Mouse (Mus musculus) gastrocnemius, postnatal 4 days (tissue): ENCODE data around the gene 4930438A08Rik. TPM values are rescaled to one million over a fixed set of nuclear protein-coding genes. Genes with fewer than 3 reads are reported as not detected.
A peak's percentile ranks its signal among the peaks of the same experiment; 100 is the strongest.
"Not testable (repeated sequence)": the region's sequence is repeated elsewhere in the genome, so short reads cannot be mapped to it uniquely, and the experiment has no call there.

Experiments used
- DNase-seq, 2 experiments: peaks; one replicate each; pipeline ENCODE4 v3.0.0; 2021 to 2022; ENCODE audit warnings: low spot score in 2 of 2, mixed read lengths in 2 of 2
- total RNA-seq, 2 experiments: library from RNA; stranded (reverse); gene quantifications; 2 replicates each; pipeline ENCODE4 v1.2.3; 2021

4930438A08Rik gene
- total RNA-seq, 2 experiments from 2014 or later: not detected

- DNase-seq: no peak
These were observed 1.2 kb downstream of the 4930438A08Rik start for GRCm38 (mm10) chr11:58275756-58276155.

GRCm38 (mm10) chr11:58281970-58282496 is 7.4 kb downstream of the 4930438A08Rik start:
- DNase-seq: no peak

GRCm38 (mm10) chr11:58282518-58282917 is 7.9 kb downstream of the 4930438A08Rik start:
- no peak for DNase-seq

DNA sequence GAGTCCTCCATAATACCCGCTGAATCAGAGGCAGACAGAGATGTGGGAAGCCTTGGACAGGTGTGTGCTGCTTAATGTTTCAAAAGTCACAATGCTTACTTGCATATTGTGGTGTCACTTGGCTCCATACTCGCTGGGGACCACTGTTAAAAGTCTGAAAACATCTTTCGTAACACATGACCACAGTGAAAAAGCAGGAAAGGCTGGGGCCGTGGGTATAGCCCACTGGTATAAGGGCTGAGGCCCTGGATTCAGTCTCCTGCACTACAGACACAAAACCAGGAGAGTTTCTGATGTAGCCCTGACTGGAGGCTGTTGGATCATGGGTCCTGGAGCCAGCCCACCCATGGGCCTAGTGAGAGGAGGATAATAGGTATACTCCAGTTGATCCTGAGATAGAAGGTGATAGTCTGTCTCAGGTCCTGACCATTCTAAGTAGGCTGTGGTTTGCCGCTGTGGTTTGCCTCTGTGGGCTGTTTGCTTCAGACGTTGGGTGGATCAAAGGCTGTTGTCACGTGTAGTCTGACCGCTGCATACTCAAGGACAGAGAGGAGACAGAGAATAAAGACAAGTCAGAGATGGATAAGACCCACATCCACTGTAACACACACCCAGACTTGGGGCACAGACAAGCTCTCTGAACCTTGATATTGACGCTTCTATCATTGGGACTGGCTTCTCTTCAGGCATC is 15.5 kb downstream of the 4930438A08Rik start:
- no peak for DNase-seq

DNA sequence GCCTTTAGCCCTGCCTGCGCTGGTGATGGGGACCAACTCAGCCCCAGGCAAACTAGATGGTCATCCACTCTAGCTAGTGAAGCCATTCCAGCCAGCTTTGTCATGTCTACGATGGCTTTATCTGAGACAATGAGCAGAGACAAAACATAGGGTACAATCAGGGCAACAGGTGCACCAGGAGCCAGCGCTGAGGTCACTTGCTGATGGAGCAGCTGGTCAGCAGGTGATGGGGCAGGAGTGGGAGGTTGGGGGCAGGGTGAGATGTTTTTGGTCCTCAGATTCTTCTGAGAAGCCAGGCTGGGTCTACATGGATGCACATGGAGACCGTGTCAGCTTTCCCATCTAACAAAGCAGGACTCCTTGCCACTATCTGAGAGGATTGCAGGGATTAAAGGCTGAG is 16.2 kb downstream of the 4930438A08Rik start:
- DNase-seq: no peak

DNA sequence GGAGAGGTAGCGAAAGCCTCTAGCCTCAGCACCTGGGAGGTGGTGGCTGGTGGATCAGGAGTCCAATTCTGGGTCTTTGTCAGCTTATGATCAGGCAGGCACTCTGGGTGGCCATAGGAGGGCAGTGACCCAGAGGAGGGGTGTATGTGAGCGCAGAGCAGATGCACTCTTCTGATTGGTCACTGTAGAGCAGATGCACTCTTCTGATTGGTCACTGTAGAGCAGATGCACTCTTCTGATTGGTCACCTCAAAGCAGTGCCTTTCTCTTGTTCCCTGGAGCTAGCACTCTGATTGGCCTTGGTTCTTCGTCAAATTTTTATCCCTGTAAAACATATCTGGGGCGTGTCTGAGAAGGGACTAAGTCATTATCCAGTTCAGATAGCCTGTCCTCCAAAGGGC is 18.2 kb downstream of the 4930438A08Rik start:
- DNase-seq: no peak

DNA sequence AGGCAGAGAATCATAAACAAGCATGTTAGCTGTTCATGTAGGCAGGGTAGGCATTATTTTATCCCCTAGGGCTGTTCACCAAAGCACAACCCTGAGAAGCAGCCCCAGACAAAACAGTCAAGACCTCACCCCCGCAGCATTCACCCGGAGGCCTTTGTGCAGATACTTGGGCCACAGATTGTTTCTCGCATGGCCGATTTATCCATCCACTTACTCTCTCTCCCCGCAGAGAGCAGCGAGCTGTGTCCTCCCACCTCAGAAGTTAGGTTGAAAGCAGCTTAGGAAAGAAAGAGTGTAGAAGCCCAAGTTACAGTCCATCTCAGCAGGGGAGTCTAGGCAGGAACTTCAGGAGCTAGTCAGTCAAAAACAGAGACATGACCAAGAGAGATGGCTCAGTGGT is 22.8 kb downstream of the 4930438A08Rik start:
- DNase-seq: no peak

DNA sequence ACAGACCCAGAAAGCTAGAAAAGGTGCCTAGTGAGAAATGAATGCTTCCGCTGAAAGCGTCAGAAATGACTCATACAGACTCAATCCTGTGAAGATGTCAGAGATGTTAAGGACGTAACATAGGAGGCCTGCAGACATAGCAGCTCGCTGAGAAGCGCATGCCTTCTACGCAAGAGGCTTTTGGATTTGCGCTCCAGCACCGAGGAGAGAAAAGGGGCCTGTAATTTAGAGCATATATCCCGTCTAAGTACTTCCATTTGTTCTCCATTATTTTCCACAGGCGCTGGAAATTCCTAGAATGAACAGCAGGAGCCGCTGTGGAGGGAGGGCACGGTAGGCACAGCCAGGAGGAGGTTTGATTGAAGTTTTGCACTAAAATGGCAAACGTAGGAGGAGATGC is 26.5 kb downstream of the 4930438A08Rik start:
- peak in 1 of 2 experiments; percentile 62 for DNase-seq

DNA sequence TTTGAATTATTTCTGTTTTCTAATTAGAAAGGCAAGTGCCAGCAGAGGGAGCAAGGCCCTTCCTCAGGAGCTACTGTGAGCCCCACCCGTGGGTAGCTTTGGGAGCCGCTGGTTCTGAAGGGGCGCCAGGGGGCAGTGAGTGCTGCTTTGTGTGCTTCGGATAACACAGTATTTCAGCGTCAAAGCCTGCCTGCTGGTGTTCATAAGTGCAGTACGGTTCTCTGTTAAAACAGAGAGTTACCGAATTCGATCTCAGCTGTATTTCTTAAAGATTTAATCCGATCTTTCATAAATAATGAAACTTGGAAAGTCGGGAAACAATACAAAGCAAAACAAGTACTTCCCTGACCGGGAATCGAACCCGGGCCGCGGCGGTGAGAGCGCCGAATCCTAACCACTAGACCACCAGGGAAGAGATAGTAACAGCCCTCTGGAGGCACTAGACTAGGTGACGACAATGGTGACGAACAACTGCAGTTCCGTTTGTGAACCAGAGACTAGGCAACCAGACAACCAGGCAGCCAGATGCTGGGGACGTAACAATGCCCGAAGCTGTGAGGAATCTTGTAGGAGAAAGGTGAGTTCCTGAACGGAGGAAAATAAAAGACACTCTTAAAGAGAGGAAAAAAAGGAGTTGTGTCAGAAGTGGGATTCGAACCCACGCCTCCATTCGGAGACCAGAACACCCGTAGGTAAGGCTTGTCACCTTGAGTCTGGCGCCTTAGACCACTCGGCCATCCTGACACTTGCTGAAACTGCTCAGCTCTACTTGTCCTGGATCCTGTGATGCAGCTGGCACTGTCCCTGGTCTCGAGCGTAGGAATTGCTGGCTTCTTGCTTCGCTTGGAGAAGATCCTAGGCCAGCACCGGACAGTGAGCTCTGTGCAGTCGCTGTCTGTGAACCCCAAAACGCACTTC is 27.5 kb downstream of the 4930438A08Rik start:
- peak; percentile 85 to 90 for DNase-seq

- DNase-seq: no peak
These were observed 28.3 kb downstream of the 4930438A08Rik start for GRCm38 (mm10) chr11:58302774-58303445.

DNA sequence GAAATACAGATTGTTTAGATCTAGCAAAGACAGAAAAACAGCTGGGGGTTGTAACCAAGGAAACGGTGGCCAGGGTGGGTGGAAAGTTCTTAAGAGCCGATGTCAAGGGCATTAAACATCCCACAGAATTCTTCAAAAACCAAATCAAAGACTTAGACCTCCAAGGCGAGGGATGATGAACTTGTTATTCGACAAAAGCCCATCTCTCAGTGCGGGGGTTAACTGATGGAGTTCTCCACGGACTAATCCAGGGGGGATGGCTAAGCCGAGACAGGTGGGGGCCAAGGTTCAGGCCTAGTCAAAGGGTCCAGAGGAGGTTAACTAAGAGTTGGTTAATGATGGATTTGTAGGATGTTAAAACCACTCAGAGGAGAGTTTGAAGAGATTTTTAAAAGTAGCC is 29.0 kb downstream of the 4930438A08Rik start:
- DNase-seq: no peak

DNA sequence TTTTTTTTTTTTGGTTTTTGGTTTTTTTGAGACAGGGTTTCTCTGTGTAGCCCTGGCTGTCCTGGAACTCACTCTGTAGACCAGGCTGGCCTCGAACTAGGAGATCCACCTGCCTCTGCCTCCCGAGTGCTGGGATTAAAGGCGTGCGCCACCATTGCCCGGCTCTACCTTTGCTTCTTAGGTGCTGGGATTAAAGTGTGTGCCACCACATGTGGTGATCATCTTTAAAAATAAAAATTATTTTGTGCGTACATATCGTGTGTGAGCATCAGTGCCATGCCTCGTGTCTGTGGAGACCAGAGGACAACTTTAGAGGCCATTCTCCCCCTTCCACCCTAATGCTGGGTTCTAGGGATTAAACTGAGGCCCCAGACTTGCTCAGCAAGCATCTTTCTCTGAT is 30.7 kb downstream of the 4930438A08Rik start:
- not testable (repeated sequence) for DNase-seq

DNA sequence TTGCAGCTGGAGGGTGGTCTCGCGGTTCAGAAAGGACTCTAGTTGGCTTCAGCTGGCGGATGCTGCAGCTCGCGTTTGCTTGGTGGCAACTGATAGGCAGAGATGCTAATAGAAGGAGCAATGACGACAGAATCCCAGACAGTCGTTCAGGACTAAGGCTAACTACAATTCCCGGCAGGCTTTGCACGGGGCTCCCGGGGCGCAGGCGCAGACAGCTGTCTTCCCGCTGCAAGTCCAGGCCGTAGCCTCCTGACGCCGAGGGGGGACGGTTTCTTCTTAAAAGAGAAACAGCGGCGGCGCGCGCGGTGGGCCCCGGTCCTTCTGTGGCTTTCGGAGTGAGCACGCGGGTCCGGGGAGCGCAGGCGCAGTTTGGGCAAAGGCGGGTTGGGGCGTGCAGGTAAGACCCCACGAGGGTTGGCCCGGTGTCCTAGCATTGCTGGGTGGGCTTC is 32.3 kb downstream of the 4930438A08Rik start, which contains the start of gene Zfp692:
Gene Zfp692, plus strand, starts transcription at position 210 of the 449 bp plus-strand sequence.
- DNase-seq: peak; percentile 88 to 94

DNA sequence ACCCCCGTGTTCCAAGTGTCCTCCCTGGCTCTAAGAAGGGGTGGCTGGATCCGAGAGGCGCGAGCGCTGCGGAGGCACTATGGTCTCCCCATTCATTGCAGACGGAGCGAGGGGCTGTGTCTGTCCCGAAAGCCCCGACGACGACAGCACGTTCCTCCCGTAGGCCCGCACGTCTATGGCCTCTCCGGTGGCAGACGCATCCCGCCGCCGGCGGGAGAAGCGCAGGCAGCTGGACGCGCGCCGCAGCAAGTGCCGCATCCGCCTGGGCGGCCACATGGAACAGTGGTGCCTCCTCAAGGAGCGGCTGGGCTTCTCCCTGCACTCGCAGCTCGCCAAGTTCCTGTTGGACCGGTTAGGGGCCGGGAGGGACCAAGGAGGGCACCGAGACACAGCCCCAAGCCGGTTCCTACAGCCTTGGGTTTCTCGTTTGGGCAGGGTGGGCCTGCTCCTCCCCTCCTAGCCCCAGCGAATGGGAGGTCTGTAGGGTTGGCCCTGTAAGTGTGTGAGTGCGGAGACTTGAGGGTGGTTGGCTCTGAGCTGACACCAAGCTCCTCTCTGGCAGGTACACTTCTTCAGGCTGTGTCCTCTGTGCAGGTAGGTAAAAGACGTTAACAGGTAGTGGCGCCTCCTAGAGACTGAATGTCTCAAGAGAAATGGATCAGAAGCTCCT is 32.9 kb downstream of the 4930438A08Rik start:
- peak in 1 of 2 experiments; percentile 50 for DNase-seq

- DNase-seq: no peak
These were observed 34.1 kb downstream of the 4930438A08Rik start for GRCm38 (mm10) chr11:58308661-58309060.

- no peak for DNase-seq
These were observed 39.5 kb downstream of the 4930438A08Rik start for GRCm38 (mm10) chr11:58314069-58314468.

- no peak for DNase-seq
These were observed 41.1 kb downstream of the 4930438A08Rik start for GRCm38 (mm10) chr11:58315536-58316168.

- no peak for DNase-seq
These were observed 41.7 kb downstream of the 4930438A08Rik start for GRCm38 (mm10) chr11:58316344-58316743.

- DNase-seq: no peak
These were observed 42.3 kb downstream of the 4930438A08Rik start for GRCm38 (mm10) chr11:58316768-58317390.
